Mouse (Mus musculus) heart, adult 2 months (tissue): ENCODE results near the gene Tox2. TPM values are rescaled to one million over a fixed set of nuclear protein-coding genes. Genes with fewer than 3 reads are reported as not detected.

Source experiments
- DNase-seq, 2 experiments: peaks; one replicate each; pipeline ENCODE4 v3.0.0; 2021
- H3K27ac ChIP-seq: fragments of 200-600 bp; 2 replicates; pipeline ENCODE4 v1.8.1; 2022
- H3K27me3 ChIP-seq: fragments of 200-500 bp; 2 replicates; pipeline ENCODE4 v1.6.1; 2012; ENCODE audit warnings: mild to moderate bottlenecking, low read length, inconsistent platforms, mixed read lengths; ENCODE audit not compliant: control insufficient read depth, insufficient read depth
- H3K36me3 ChIP-seq: fragments of 200-500 bp; 2 replicates; pipeline ENCODE4 v1.6.1; 2012; ENCODE audit warnings: low read length, inconsistent platforms; ENCODE audit not compliant: control insufficient read depth, insufficient read depth
- H3K4me1 ChIP-seq: fragments of 200-500 bp; 2 replicates; pipeline ENCODE4 v1.6.1; 2011; ENCODE audit warnings: low read length; ENCODE audit not compliant: control insufficient read depth, insufficient read depth
- H3K4me3 ChIP-seq: fragments of 200-600 bp; 2 replicates; pipeline ENCODE4 v1.8.1; 2022
- H3K79me2 ChIP-seq: fragments of 200-500 bp; replicated peaks from 2 replicates; pipeline ENCODE4 v1.6.1; 2012; ENCODE audit warnings: mild to moderate bottlenecking, inconsistent platforms, low read length, moderate library complexity, mixed read lengths; ENCODE audit not compliant: control insufficient read depth, insufficient read depth
- H3K9ac ChIP-seq: fragments of 200-500 bp; 2 replicates; pipeline ENCODE4 v1.6.1; 2012; ENCODE audit warnings: low read depth, mild to moderate bottlenecking, control low read depth, inconsistent platforms, low read length, mixed read lengths
- CTCF ChIP-seq: fragments of 200-600 bp; IDR thresholded peaks from 2 replicates; pipeline ENCODE4 v1.8.1; 2022; ENCODE audit warnings: antibody characterized with exemption, mild to moderate bottlenecking, moderate library complexity
- EP300 ChIP-seq: fragments of 200-500 bp; IDR thresholded peaks from 2 replicates; pipeline ENCODE4 v1.6.1; 2011; ENCODE audit warnings: low read depth, low read length, control low read depth; ENCODE audit not compliant: insufficient read depth
- POLR2A ChIP-seq: fragments of 200-500 bp; IDR thresholded peaks from 2 replicates; pipeline ENCODE4 v1.6.1; 2011; ENCODE audit warnings: mild to moderate bottlenecking, low read depth, low read length, control low read depth; ENCODE audit not compliant: insufficient read depth
- WGBS: fragments of 180-500 bp; shearing (Covaris S2); methylation state at CpG from one replicate; pipeline ENCODE4 v1.1.7; 2018; 5-methylcytosine and 5-hydroxymethylcytosine counted together
- intact Hi-C: fragments of 180-260 bp; cut with DNase I; formaldehyde crosslinking; loops from one replicate; pipeline ENCODE4 v1.15.1; 2025
- polyA plus RNA-seq: library from polyadenylated mRNA; depleted of rRNA; stranded (reverse); fragments of >200 nt; gene quantifications from 2 replicates; pipeline ENCODE4 v1.2.3, GENCODE M21; 2012
- total RNA-seq, 2 experiments: library from RNA; stranded (reverse); gene quantifications; 2 replicates each; pipeline ENCODE4 v1.2.3; 2021

The Tox2 gene
- total and polyA plus RNA-seq, 3 experiments, result 1.1 to 1.7 (median 1.3) TPM

DNA sequence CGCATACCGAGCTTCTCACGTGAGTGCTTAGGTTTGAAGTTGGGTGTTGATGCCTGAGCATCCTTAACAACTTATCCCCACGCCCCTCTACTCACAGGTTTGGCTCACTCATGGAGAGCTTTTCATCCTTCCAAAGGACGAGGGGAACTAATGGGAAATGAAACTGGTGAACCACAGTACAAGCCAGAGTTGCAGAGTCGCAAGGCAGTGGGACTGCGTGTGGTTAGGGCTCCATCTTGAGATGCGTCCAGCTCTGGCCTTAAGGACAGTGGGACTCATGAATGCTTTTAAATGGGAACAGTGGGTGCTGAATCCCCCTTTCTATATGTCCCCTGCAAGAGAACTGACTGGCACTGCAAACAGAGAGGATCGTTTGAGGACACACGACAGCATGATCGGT lies 17.8 kb downstream of the Tox2 start:
- Histone ChIP-seq H3K4me1 (no peaks in the 10 kb centered on the region), H3K9ac (no peak overlapping the region), H3K4me3 (no peak overlapping the region), H3K79me2 (no peaks in the 10 kb centered on the region), H3K36me3 (no peaks in the 10 kb centered on the region), H3K27me3 (no peaks in the 10 kb centered on the region; the same call in 1 of the 2 replicates), H3K27ac (no peak overlapping the region)
- no peak for DNase-seq
- intact Hi-C loops, result no loop called here
- 95% methylated on average over 11 of the region's 11 CpGs for WGBS
- TF ChIP-seq POLR2A (no peak), EP300 (no peak), CTCF (no peak)

DNA sequence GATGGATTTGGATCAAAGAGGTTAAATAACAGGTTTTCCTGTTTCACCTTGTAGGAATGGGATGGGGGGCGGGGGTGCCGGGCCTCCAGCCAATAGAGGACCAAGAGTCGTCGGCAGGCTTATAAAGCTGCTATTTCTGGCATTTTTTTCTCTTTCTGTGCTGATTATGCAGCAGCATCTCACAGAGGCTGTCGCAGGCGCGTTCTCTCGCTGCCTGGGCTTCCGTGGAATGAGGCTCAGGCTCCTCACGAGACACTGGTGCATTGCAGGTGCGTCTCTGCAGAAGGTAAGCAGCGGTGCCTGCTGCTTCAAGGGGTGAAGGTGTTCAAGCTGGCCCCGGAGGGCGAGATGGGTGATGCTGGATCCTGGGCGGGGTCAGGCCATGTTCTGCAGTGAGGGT lies 22.4 kb downstream of the Tox2 start:
- no peak for TF ChIP-seq CTCF
- no peak for TF ChIP-seq POLR2A
- no peak for TF ChIP-seq EP300
- intact Hi-C loops, result no loop called here
- H3K36me3 ChIP-seq, result no peaks in the 10 kb centered on the region
- 81% methylated on average over 15 of the region's 15 CpGs for WGBS
- H3K4me1 ChIP-seq, result peaks cover 3% of the 10 kb centered on the region; the same call in 1 of the 2 replicates
- DNase-seq, result no peak
- no peak overlapping the region for H3K27ac ChIP-seq
- H3K27me3 ChIP-seq, result no peaks in the 10 kb centered on the region; the same call in 1 of the 2 replicates
- no peak overlapping the region for H3K4me3 ChIP-seq
- H3K9ac ChIP-seq, result no peak overlapping the region
- no peaks in the 10 kb centered on the region for H3K79me2 ChIP-seq

DNA sequence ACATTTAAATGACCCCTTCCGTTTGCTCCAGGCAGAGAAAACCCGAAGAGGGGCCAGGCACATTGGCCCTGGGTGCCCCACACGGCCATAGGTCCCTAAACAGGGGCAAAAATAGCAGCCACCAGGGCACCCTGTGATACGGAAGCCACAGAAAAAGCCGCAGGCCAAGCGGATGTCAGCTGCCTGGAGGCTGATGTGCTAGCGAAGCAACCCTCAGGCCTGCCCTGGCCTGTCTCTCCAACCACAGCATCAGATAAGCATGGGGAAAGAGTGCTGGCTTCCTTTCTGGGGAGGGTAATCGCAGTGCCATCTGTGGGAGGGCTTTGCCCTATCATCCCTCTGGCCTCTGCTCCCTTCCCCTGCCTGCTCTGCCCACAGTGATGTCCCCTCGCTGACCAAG lies 26.1 kb downstream of the Tox2 start:
- Histone ChIP-seq H3K79me2 (no peaks in the 10 kb centered on the region), H3K4me3 (no peak overlapping the region), H3K9ac (no peak overlapping the region), H3K27me3 (no peaks in the 10 kb centered on the region), H3K27ac (no peak overlapping the region), H3K36me3 (no peaks in the 10 kb centered on the region), H3K4me1 (peaks cover 14% of the 10 kb centered on the region)
- 65% methylated on average over 9 of the region's 9 CpGs for WGBS
- no peak for TF ChIP-seq CTCF
- no peak for TF ChIP-seq EP300
- no peak for TF ChIP-seq POLR2A
- intact Hi-C loops, result no loop called here
- DNase-seq, result peak in 1 of 2 experiments; percentile 40

DNA sequence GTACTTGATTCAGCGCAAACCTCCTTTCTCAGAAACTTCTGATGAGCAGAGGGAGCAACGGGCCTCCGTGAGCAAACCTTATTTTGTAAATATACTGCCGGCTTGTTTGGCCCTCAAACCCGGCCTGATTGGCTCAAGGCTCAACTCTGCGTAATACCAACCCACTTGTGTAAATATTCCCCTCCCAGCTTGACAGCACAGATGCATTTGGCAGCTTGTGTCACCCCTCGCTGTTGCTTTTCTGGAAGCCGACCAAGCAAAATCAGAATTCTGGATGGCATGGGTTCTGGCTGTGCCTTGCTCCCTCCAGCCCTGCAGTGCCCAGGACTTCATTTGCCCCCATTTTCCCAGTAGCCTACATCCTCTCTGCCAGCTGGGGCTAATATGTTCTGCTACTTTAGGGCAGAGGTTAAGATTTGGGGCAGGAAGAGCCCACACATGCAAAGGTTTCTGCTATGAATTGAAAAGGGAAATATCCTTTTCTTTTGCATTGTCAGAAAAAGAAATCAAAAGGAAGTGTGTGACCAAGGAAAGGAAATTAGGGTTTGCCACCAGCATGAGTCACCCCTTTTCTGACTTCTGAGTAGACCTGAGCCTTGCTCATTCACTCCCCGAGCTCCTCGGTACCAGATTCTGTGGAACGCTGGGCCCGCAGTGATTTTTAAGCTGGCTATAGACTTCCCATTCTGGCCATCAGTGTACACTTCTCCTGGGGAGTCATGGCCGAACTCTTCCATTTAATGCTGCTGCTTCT lies 29.0 kb downstream of the Tox2 start:
- H3K27ac ChIP-seq, result no peak overlapping the region
- intact Hi-C loops, result no loop called here

DNA sequence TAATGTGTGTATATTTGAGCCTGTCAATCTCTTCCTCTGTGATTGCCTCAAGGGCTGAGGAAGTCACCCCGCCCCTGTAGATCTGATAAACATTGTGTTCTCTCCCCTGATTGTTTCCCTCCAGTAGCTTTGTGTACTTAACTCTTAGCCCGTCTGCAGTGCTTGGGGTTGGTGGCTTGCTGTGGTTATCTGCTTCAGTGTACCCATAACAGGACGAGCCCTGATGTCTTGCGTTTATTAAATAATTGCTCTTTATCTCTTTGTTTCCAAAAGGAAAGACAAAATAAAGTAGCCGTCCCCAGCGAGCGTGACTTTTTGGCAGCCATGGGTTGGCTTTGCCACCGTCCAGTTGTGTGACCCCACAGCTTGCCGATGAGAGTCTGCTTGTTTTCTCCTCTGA lies 30.7 kb downstream of the Tox2 start:
- H3K36me3 ChIP-seq, result no peaks in the 10 kb centered on the region
- TF ChIP-seq CTCF, result no peak
- no peak for TF ChIP-seq POLR2A
- no peak for TF ChIP-seq EP300
- no peak overlapping the region for H3K27ac ChIP-seq
- intact Hi-C loops, result no loop called here
- H3K9ac ChIP-seq, result no peak overlapping the region
- no peaks in the 10 kb centered on the region for H3K79me2 ChIP-seq
- H3K4me3 ChIP-seq, result no peak overlapping the region
- H3K27me3 ChIP-seq, result no peaks in the 10 kb centered on the region
- H3K4me1 ChIP-seq, result peaks cover 11% of the 10 kb centered on the region
- DNase-seq, result no peak
- WGBS, result 48% methylated on average over 9 of the region's 9 CpGs

More for the DNA sequence above, 29.0 kb downstream of the Tox2 start:
- Histone ChIP-seq H3K36me3 (no peaks in the 10 kb centered on the region), H3K79me2 (no peaks in the 10 kb centered on the region), H3K4me1 (peaks cover 11% of the 10 kb centered on the region), H3K9ac (no peak overlapping the region), H3K27me3 (no peaks in the 10 kb centered on the region), H3K4me3 (no peak overlapping the region)
- no peak for DNase-seq
- WGBS, result 60% methylated on average over 13 of the region's 13 CpGs
- TF ChIP-seq EP300, result no peak
- no peak for TF ChIP-seq POLR2A
- no peak for TF ChIP-seq CTCF

DNA sequence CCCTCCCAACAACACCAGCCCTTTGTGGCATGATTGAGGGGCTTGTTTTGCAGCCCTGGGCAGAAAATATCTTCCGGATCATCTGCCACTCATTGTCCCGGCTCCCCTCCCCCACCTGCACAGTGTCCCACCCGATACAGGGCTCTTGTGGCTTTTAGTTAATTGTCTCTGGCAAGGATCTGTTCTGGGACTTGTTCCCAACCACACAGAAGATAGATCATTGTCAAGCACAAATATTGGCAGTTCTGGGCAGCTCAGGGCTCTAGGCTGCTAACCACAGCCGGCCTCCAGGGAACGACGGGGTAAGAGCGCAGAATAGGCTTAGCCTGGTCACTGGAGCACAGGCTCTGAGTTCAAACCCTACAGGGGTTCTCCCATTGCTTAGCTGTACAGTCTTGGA lies 33.1 kb downstream of the Tox2 start:
- WGBS, result 55% methylated on average over 7 of the region's 7 CpGs
- Histone ChIP-seq H3K36me3 (no peaks in the 10 kb centered on the region), H3K9ac (no peak overlapping the region), H3K27ac (no peak overlapping the region), H3K4me1 (peaks cover 11% of the 10 kb centered on the region), H3K4me3 (no peak overlapping the region), H3K27me3 (no peaks in the 10 kb centered on the region), H3K79me2 (no peaks in the 10 kb centered on the region)
- TF ChIP-seq CTCF (no peak), EP300 (no peak), POLR2A (no peak)
- intact Hi-C loops, result no loop called here
- DNase-seq, result no peak
